Mouse (Mus musculus): Measurements from ENCODE around the gene B230217C12Rik. TPM values are rescaled to one million over a fixed set of nuclear protein-coding genes. Genes with fewer than 3 reads are reported as not detected.

Gene B230217C12Rik
- polyA plus RNA-seq, 1 experiment from 2014 or later = 4.1 TPM

DNA sequence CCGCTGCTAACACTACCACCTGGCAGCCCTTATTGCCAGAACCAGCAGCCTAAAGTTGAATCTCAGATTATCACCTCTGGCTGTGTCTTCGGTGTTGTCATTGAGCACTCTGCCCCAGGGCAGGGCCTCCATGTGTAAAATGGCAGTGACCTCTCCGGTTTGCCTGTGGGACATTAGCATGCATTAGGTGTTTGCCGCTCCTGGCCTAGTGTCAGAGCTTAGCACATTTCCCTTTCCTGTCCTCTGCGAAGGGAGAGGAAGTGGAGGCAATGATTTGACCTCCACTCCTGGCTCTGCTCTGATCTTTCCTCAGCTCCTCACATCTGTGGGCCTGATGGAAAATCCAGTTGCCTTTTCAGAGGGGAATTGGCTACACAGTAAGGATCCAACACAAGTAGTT, 20.7 kb upstream of the B230217C12Rik start:
- Histone ChIP-seq H3K9ac (ENCODE audit: low read depth, low read length) (no peak overlapping the region), H3K27ac (ENCODE audit: low read length) (no peak overlapping the region; the same call in 1 of the 2 replicates), H3K4me3 (ENCODE audit: low read length) (no peak overlapping the region), H3K4me1 (ENCODE audit: control insufficient read depth, insufficient read depth, low read length) (peaks cover 61% of the 10 kb centered on the region), H3K36me3 (ENCODE audit: control insufficient read depth, insufficient read depth, low read length) (peaks cover 6% of the 10 kb centered on the region; the same call in 1 of the 2 replicates), H3K9me3 (ENCODE audit: control insufficient read depth, low read length) (no peaks in the 10 kb centered on the region), H3K4me2 (ENCODE audit: low read depth, low read length) (no peak overlapping the region), H3K27me3 (replicated peaks; ENCODE audit: control insufficient read depth, insufficient read depth, low read length) (no peaks in the 10 kb centered on the region)
- no peak for ATAC-seq
- WGBS = 78% methylated on average over 5 of the region's 5 CpGs

DNA sequence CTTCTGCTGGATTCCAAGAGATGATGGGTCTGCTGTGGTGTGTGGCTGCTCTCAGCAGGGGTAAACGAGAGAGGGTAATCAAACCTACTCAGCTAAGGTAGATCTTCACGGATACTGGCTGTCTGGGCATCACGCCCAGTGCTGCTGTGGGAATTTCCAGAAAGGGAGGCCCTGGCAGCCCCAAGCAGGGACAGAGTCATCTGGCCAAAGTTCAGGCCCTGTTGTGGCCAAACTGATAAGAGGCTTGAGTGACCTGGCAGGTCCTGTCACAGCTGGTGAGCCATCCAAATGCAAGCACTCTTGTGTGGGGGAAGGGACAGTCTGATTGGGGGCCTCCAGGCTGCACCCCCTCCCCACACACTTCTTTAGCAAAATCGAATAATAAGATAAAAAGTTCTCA, 19.7 kb upstream of the B230217C12Rik start:
- peak; percentile 52 for ATAC-seq
- Histone ChIP-seq H3K36me3 (ENCODE audit: control insufficient read depth, insufficient read depth, low read length) (peaks cover 11% of the 10 kb centered on the region), H3K4me1 (ENCODE audit: control insufficient read depth, insufficient read depth, low read length) (peaks cover 62% of the 10 kb centered on the region), H3K9ac (ENCODE audit: low read depth, low read length) (no peak overlapping the region), H3K27me3 (replicated peaks; ENCODE audit: control insufficient read depth, insufficient read depth, low read length) (no peaks in the 10 kb centered on the region), H3K9me3 (ENCODE audit: control insufficient read depth, low read length) (no peaks in the 10 kb centered on the region), H3K27ac (ENCODE audit: low read length) (peak overlapping the region; percentile 49; the same call in 1 of the 2 replicates), H3K4me2 (ENCODE audit: low read depth, low read length) (no peak overlapping the region), H3K4me3 (ENCODE audit: low read length) (no peak overlapping the region)
- WGBS = 41% methylated on average over 4 of the region's 4 CpGs

DNA sequence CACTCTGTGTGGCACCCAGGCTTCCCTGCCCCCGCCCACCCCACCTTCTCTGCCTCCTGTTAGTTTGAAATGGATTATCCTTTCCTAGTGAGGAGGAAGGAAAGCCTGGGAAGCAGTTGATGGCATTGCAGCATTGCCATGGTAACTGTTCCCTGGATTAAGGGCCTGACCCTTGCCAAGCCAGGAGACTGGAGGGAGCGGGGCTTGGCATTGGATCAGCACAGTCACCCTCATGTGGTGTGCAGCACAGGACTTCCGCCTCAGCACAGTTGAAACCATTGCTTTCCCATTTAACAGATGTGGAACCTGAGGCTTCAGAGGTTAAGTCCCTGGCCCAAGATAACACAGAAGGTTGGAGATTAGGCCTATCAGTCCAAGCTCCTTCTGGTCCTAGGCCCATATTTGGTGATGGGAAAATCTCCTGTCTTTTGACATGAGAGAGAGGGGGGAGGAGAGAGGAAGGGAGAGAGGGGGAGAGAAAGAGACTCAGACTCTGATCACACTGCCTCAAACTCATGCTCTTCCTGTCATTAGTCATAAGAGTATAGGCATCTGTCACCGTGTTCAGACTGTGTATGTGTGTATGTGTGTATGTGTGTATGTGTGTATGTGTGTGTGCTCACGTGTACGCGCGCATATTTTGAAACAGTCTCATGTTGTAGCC, 19.0 kb upstream of the B230217C12Rik start:
- 93% methylated on average over 8 of the region's 8 CpGs for WGBS
- Histone ChIP-seq H3K27ac (ENCODE audit: low read length) (peak overlapping the region; percentile 49; the same call in 1 of the 2 replicates), H3K9me3 (ENCODE audit: control insufficient read depth, low read length) (no peaks in the 10 kb centered on the region), H3K4me2 (ENCODE audit: low read depth, low read length) (no peak overlapping the region), H3K4me1 (ENCODE audit: control insufficient read depth, insufficient read depth, low read length) (peaks cover 60% of the 10 kb centered on the region), H3K27me3 (replicated peaks; ENCODE audit: control insufficient read depth, insufficient read depth, low read length) (no peaks in the 10 kb centered on the region), H3K9ac (ENCODE audit: low read depth, low read length) (no peak overlapping the region), H3K36me3 (ENCODE audit: control insufficient read depth, insufficient read depth, low read length) (peaks cover 10% of the 10 kb centered on the region), H3K4me3 (ENCODE audit: low read length) (no peak overlapping the region)
- ATAC-seq = no peak

DNA sequence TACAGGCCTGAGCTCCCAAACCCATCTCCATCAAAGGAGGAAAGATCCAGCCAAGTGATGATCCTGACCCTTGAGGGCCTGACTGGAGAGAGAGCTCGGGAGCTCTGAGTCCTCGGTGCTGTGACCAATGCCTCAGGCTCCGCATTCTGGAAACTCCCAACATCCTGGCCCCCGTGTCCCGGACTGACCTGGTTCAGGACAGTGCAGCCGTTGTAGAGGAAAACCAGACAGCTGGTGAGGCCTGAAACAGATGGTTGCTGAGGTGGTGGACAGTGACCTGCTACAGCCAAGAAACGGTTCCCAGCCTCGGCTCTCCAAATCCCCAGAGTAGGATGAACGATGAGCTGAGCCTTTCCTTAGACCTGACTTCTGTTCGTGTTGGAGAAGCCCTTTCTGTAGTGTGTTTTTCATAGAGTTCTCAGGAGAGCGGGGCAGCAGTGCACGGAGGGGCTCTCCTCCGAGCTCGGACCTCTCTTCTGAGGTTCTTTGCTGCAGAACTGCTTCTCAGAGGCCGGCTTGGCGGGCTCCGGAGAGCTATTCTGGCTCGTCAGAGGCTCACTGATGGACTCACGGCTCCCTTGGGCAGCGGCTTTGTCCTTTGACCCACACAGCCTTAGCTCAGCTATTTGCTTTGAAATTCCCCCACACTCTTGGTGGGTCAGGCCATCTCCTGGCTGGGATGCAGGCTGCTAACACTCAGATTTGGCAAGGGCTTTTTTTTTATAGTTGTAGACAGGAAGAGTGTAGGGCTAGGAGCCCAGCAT, 17.6 kb upstream of the B230217C12Rik start:
- Histone ChIP-seq H3K9ac (ENCODE audit: low read depth, low read length) (no peak overlapping the region), H3K4me2 (ENCODE audit: low read depth, low read length) (no peak overlapping the region), H3K4me3 (ENCODE audit: low read length) (no peak overlapping the region), H3K4me1 (ENCODE audit: control insufficient read depth, insufficient read depth, low read length) (peaks cover 51% of the 10 kb centered on the region), H3K27me3 (replicated peaks; ENCODE audit: control insufficient read depth, insufficient read depth, low read length) (no peaks in the 10 kb centered on the region), H3K36me3 (ENCODE audit: control insufficient read depth, insufficient read depth, low read length) (peaks cover 10% of the 10 kb centered on the region), H3K9me3 (ENCODE audit: control insufficient read depth, low read length) (no peaks in the 10 kb centered on the region), H3K27ac (ENCODE audit: low read length) (no peak overlapping the region)
- WGBS = 80% methylated on average over 20 of the region's 20 CpGs
- ATAC-seq = no peak

DNA sequence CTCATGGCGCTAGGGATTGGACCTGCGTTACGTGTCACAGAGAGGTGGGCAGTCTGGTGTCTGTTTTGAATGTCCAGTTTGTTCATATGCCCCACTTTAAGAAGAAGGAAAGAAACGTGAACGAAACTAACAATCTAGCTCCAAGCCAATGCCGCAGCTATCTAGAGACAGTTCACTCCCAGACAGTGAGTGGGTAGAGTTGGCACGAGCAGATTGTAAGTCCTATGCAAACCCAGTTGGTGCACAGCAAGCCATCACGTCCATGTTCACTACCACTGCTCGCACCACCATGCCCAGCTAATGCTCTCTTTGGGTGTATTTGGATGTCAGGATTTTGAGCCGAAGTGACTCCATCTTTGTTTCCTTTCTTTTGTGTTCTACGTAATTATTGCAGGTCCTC, 16.4 kb upstream of the B230217C12Rik start:
- Histone ChIP-seq H3K4me1 (ENCODE audit: control insufficient read depth, insufficient read depth, low read length) (peaks cover 41% of the 10 kb centered on the region), H3K9me3 (ENCODE audit: control insufficient read depth, low read length) (no peaks in the 10 kb centered on the region), H3K4me2 (ENCODE audit: low read depth, low read length) (no peak overlapping the region), H3K4me3 (ENCODE audit: low read length) (no peak overlapping the region), H3K27ac (ENCODE audit: low read length) (no peak overlapping the region), H3K36me3 (ENCODE audit: control insufficient read depth, insufficient read depth, low read length) (peaks cover 13% of the 10 kb centered on the region), H3K27me3 (replicated peaks; ENCODE audit: control insufficient read depth, insufficient read depth, low read length) (no peaks in the 10 kb centered on the region), H3K9ac (ENCODE audit: low read depth, low read length) (no peak overlapping the region)
- 96% methylated on average over 11 of the region's 11 CpGs for WGBS
- ATAC-seq = no peak

DNA sequence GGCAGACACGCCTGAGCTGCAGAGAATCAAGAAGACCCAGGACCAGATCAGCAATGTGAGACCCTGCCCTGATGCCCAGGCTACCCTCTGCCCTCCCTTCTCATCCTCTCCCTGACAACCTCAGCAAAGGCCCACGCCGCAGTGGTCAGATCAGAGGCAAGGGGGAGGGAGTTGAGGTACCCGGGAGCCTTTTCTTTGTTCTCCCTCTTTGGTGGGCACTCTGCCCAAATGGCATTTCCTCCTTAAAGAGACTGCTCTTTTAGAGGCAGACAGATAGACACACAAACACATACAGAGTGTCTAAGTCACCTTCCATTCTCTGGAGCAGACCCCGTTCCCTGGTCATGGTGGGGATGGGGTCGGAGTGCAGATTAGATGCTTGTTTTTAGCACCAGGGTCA, 15.7 kb upstream of the B230217C12Rik start:
- Histone ChIP-seq H3K27me3 (replicated peaks; ENCODE audit: control insufficient read depth, insufficient read depth, low read length) (no peaks in the 10 kb centered on the region), H3K9ac (ENCODE audit: low read depth, low read length) (no peak overlapping the region), H3K4me2 (ENCODE audit: low read depth, low read length) (no peak overlapping the region), H3K27ac (ENCODE audit: low read length) (no peak overlapping the region), H3K9me3 (ENCODE audit: control insufficient read depth, low read length) (no peaks in the 10 kb centered on the region), H3K36me3 (ENCODE audit: control insufficient read depth, insufficient read depth, low read length) (peaks cover 17% of the 10 kb centered on the region), H3K4me3 (ENCODE audit: low read length) (no peak overlapping the region), H3K4me1 (ENCODE audit: control insufficient read depth, insufficient read depth, low read length) (peaks cover 36% of the 10 kb centered on the region)
- no peak for ATAC-seq
- WGBS = 67% methylated on average over 6 of the region's 6 CpGs

DNA sequence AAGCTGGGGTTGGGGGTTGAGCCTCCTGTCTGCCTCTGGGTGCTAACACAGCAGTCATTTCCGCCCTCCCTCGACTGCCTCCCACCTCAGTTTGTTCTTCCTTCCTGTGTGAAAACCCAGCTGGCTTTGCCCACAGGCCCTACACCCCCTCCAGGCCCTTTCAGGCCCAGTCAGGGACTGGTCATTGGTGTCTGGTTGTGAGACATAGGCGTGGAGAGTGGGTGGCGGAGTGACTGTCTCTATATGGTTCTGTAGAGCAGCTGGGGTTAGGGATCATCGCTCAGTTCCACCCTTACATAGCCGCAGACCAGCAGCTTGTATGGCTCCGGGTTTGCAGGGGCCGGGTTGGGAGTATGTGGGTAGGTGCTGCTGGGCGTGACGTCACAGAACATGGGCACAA, 15.3 kb upstream of the B230217C12Rik start:
- H3K9ac ChIP-seq (ENCODE audit: low read depth, low read length) = no peak overlapping the region; the same call in 1 of the 2 replicates
- H3K27me3 ChIP-seq (replicated peaks; ENCODE audit: control insufficient read depth, insufficient read depth, low read length) = no peaks in the 10 kb centered on the region
- H3K27ac ChIP-seq (ENCODE audit: low read length) = no peak overlapping the region
- no peak for ATAC-seq
- peaks cover 17% of the 10 kb centered on the region for H3K36me3 ChIP-seq (ENCODE audit: control insufficient read depth, insufficient read depth, low read length)
- peaks cover 33% of the 10 kb centered on the region for H3K4me1 ChIP-seq (ENCODE audit: control insufficient read depth, insufficient read depth, low read length)
- WGBS = 85% methylated on average over 10 of the region's 10 CpGs
- H3K9me3 ChIP-seq (ENCODE audit: control insufficient read depth, low read length) = no peaks in the 10 kb centered on the region
- H3K4me2 ChIP-seq (ENCODE audit: low read depth, low read length) = no peak overlapping the region
- H3K4me3 ChIP-seq (ENCODE audit: low read length) = no peak overlapping the region

DNA sequence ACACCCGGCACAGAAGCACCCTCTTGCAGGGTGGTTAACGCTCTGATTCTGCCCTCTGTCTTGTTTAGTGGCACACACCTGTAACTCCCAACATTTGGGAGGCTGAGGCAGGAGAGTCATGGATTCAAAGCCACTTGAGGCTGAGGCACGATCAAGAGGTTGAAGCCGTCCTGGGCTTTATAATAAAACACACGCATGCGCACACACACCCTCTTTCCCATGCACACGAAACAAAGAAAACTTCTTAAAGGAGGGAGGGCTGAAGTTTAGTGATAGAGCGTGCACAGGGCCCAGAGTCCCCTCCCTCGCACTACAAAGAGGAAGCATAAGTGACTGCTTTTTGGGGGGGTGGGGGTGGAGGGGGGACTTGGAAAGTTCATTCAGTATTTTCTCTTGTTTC, 14.6 kb upstream of the B230217C12Rik start:
- Histone ChIP-seq H3K36me3 (ENCODE audit: control insufficient read depth, insufficient read depth, low read length) (peaks cover 17% of the 10 kb centered on the region), H3K27ac (ENCODE audit: low read length) (peak overlapping the region; percentile 64)

DNA sequence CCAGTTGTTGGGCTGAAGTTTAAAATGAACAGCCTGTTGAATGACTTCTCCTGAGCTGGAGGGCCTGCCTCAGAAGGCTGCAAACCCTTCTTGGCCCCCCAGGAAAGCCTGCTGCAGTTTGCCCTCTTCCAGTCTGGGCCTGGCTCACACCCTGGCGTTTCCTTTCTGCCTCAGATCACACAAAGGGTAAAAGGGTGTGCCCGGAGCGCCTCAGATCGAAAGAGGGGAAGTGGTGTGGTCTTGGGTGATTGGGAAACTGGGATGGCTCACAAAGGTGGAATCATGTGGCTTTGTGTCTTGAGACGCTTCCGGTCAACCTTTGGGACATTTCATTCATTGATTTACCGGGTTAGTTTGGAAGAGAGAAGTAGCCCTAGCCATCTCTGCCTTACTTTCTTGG, 14.2 kb upstream of the B230217C12Rik start:
- H3K27ac ChIP-seq (ENCODE audit: low read length) = peak overlapping the region; percentile 64
- no peaks in the 10 kb centered on the region for H3K27me3 ChIP-seq (replicated peaks; ENCODE audit: control insufficient read depth, insufficient read depth, low read length)
- H3K4me1 ChIP-seq (ENCODE audit: control insufficient read depth, insufficient read depth, low read length) = peaks cover 24% of the 10 kb centered on the region
- no peak overlapping the region for H3K4me3 ChIP-seq (ENCODE audit: low read length)
- ATAC-seq = peak; percentile 62
- no peaks in the 10 kb centered on the region for H3K9me3 ChIP-seq (ENCODE audit: control insufficient read depth, low read length)
- peaks cover 17% of the 10 kb centered on the region for H3K36me3 ChIP-seq (ENCODE audit: control insufficient read depth, insufficient read depth, low read length)
- H3K9ac ChIP-seq (ENCODE audit: low read depth, low read length) = no peak overlapping the region
- H3K4me2 ChIP-seq (ENCODE audit: low read depth, low read length) = no peak overlapping the region; the same call in 1 of the 2 replicates
- 55% methylated on average over 7 of the region's 7 CpGs for WGBS

More for the DNA sequence above, 14.6 kb upstream of the B230217C12Rik start:
- WGBS = 70% methylated on average over 9 of the region's 9 CpGs
- Histone ChIP-seq H3K4me1 (ENCODE audit: control insufficient read depth, insufficient read depth, low read length) (peaks cover 27% of the 10 kb centered on the region), H3K4me3 (ENCODE audit: low read length) (no peak overlapping the region), H3K27me3 (replicated peaks; ENCODE audit: control insufficient read depth, insufficient read depth, low read length) (no peaks in the 10 kb centered on the region), H3K9me3 (ENCODE audit: control insufficient read depth, low read length) (no peaks in the 10 kb centered on the region), H3K4me2 (ENCODE audit: low read depth, low read length) (no peak overlapping the region; the same call in 1 of the 2 replicates), H3K9ac (ENCODE audit: low read depth, low read length) (no peak overlapping the region)
- no peak for ATAC-seq
